Mouse (Mus musculus) adrenal gland, adult 10 weeks (tissue): ENCODE measurements around the gene Fgf15. TPM values are rescaled to one million over a fixed set of nuclear protein-coding genes. Genes with fewer than 3 reads are reported as not detected.

Source experiments
- polyA plus RNA-seq: library from polyadenylated mRNA; stranded (reverse); fragments of 350-450 nt; fragmentation: Illumina TruSeq; extraction: RNeasy Lipid Tissue Mini Kit (QIAGEN cat#74804); gene quantifications from one replicate; pipeline ENCODE4 v1.2.3, GENCODE M21; 2014; ENCODE audit warnings: low read depth, low replicate concordance

The Fgf15 gene
- polyA plus RNA-seq = not detected

DNA sequence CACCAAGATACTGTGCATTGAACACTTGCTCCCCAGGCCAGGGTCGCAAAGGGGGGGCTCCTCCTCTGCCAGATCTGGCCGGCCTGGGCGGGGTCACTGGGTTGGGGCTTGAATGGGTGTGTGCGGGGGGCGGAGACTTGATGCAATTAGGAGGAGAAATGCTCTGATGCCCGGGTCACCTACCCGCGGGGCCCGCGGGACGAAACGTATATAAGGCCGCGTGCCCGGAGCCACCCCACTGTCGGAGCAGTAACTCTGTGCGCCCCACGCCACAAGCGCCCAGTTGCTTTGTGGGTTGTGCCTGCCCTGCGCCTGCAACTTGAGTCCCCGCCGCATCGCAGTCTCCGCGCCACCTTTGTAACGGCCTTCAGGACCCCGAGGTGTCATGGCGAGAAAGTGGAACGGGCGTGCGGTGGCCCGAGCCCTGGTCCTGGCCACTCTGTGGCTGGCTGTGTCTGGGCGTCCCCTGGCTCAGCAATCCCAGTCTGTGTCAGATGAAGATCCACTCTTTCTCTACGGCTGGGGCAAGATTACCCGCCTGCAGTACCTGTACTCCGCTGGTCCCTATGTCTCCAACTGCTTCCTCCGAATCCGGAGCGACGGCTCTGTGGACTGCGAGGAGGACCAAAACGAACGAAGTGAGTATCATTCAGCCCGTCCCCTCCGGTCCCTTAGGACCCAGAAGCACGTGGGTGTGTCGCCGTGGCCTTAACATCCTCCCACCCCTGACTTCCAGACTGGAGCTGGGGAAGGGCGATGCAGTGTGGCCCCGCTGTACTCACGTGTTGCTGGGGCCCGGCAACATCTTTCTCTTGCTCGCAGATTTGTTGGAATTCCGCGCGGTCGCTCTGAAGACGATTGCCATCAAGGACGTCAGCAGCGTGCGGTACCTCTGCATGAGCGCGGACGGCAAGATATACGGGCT lies at the start of gene Fgf15:
TSS of gene Fgf15 (plus strand) at position 238 of the 925 bp plus-strand sequence.

DNA sequence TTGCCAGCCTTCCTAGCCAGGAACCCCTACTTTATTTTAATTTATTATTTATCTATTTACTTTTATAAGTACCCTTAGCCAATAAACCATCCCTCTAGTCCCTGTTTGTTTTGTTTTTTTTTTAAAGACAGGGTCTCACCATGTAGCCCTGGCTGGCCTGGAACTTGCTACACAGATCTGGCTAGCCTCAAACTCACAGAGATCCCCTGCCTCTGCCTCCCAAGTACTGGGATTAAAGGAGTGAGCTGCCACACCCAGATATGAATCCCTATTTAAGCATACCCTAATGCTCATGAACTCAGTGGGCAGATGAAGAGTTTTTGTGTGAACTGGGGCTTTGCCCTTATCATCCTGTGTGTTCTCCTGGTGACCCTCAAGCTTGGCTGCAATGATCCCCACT lies 49.3 kb upstream of the Fgf15 start, which contains the start of gene Fgf4:
TSS of gene Fgf4 (plus strand) at position 301 of the 400 bp plus-strand sequence.

GRCm38 (mm10) chr7:144914948-144915750 lies 18.8 kb downstream of the Fgf15 start, which contains the start of gene LTO1:
TSS of gene LTO1 (plus strand) at chr7:144915100.

GRCm38 (mm10) chr7:144939344-144940002 lies 43.1 kb downstream of the Fgf15 start, which contains the start of gene Ccnd1:
TSS of gene Ccnd1 (minus strand) at chr7:144939925.

Other genes with a start within 250 kb of the Fgf15 start
- gene Ano1, start 144.6 kb upstream of the Fgf15 start, polyA plus RNA-seq = 8.4 TPM
- not detected for gene Fgf3, start 58.4 kb upstream of the Fgf15 start, polyA plus RNA-seq
- not detected for gene Fgf4, start 49.2 kb upstream of the Fgf15 start, polyA plus RNA-seq
- gene LTO1, start 18.6 kb downstream of the Fgf15 start, polyA plus RNA-seq = 6.1 TPM
- 126 TPM for gene Ccnd1, start 43.4 kb downstream of the Fgf15 start, polyA plus RNA-seq